In the genomic region with DNA sequence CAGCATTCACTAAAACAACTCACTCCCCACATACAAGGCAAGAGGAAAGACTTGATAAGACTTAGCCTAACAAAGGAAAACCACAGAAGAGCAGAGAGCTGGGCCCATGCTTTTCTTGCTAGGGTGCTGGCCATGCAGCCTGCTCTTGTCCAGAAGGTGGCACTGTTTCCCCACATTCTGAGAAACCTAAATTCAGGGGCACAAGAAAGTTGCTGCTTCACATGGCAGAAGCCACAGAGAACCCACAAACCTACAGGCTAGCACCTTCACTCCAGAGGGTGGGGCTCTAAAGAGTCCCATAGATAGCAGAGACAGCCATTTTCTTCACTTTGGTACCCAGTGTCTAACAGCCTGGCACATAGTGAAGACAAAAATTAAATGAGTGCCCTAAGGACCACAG, we compare ENCODE assay signal across 8 mouse cellular contexts. TPM values are rescaled to one million over a fixed set of nuclear protein-coding genes. Genes with fewer than 3 reads are reported as not detected.
DNase-seq lines count a peak whose midpoint lies in the region; ATAC-seq and TF ChIP-seq lines count a peak whose summit lies in the region.

No protein-coding gene starts in this region.

- no peaks in the 10 kb centered on the region for H3K9me3 ChIP-seq in CH12.LX (replicated peaks; ENCODE audit: low read length)
- H3K9me3 ChIP-seq in forebrain, embryonic 15.5 days = no peaks in the 10 kb centered on the region
- no peaks in the 10 kb centered on the region for H3K9me3 ChIP-seq in lung, postnatal 0 days (ENCODE audit: low read length)

- dilution Hi-C loops in CH12.LX (cut with MboI; ENCODE audit: extremely low pct_ligation_motif_present, extremely low pct_unique_long_range_greater_than_20kb, low sequenced_read_pairs) = no loop called here

- no peaks in the 10 kb centered on the region for H3K79me2 ChIP-seq in CH12.LX (replicated peaks; ENCODE audit: control insufficient read depth, extremely low read depth, insufficient read depth, poor library complexity, severe bottlenecking)

- TF ChIP-seq POLR2A in CH12.LX (IDR thresholded peaks at IDR 0.05; ENCODE audit: low read depth, low read length) = 0 out of 2 replicates have a peak, but pooled peaks have one; percentile 16

- H3K27me3 ChIP-seq in CH12.LX (replicated peaks) = no peaks in the 10 kb centered on the region
- H3K27me3 ChIP-seq in forebrain, embryonic 15.5 days = no peaks in the 10 kb centered on the region
- H3K27me3 ChIP-seq in lung, postnatal 0 days (replicated peaks; ENCODE audit: insufficient read depth, low read length) = no peaks in the 10 kb centered on the region

- peaks cover 61 to 96% of the 10 kb centered on the region in 2 experiments for H3K36me3 ChIP-seq in CH12.LX (replicated peaks in 1 of 2; ENCODE audit: control insufficient read depth in 1 of 2, insufficient read depth in 1 of 2, low read length in 1 of 2)
- no peaks in the 10 kb centered on the region for H3K36me3 ChIP-seq in forebrain, embryonic 15.5 days
- H3K36me3 ChIP-seq in lung, postnatal 0 days (ENCODE audit: insufficient read depth, low read length) = no peaks in the 10 kb centered on the region

- DNase-seq in 3134 (ENCODE audit: extremely low read depth, insufficient read length, low spot score) (peak; percentile 19), CH12.LX (ENCODE audit: extremely low read depth) (peak; percentile 82)
- DNase-seq in c-Kit-positive CD71-positive TER-119-positive erythroid progenitor cells, embryonic 14.5 days (ENCODE audit: low spot score) = peak; percentile 63
- DNase-seq in kidney, postnatal 10 days = peak; percentile 71
- DNase-seq in lung, postnatal 0 days (ENCODE audit: low spot score) = peak; percentile 77
- peak; percentile 34 for DNase-seq in retina, adult 2 months (ENCODE audit: low read depth, low spot score)
- DNase-seq in thymus, postnatal 36 days = peak; percentile 50 to 54

- TF ChIP-seq RAD21 in CH12.LX (IDR thresholded peaks at IDR 0.05; ENCODE audit: low read depth, low read length) = peak; percentile 96

- H3K4me3 ChIP-seq in CH12.LX (replicated peaks in 1 of 3; ENCODE audit: low read depth in 2 of 3, low read length in 2 of 3, poor library complexity in 1 of 3) = no peak overlapping the region
- no peak overlapping the region for H3K4me3 ChIP-seq in forebrain, embryonic 15.5 days
- no peak overlapping the region for H3K4me3 ChIP-seq in lung, postnatal 0 days (ENCODE audit: low read depth, low read length)

- H3K9ac ChIP-seq in CH12.LX (ENCODE audit: insufficient read depth, low read depth) = no peak overlapping the region
- no peak overlapping the region for H3K9ac ChIP-seq in forebrain, embryonic 15.5 days (replicated peaks)
- H3K9ac ChIP-seq in lung, postnatal 0 days (replicated peaks; ENCODE audit: low read depth) = no peak overlapping the region

- H3K27ac ChIP-seq in CH12.LX (ENCODE audit: insufficient read depth, low read depth) = no peak overlapping the region
- H3K27ac ChIP-seq in forebrain, embryonic 15.5 days (replicated peaks) = no peak overlapping the region
- no peak overlapping the region for H3K27ac ChIP-seq in lung, postnatal 0 days (ENCODE audit: low read length)

- ATAC-seq in forebrain, embryonic 15.5 days (replicated peaks) = peak; percentile 80
- no peak for ATAC-seq in lung, postnatal 0 days

- TF ChIP-seq CTCF in CH12.LX (conservative IDR thresholded peaks at IDR 0.05 in 1 of 2, IDR thresholded peaks at IDR 0.05 in 1 of 2; ENCODE audit: low read depth in 2 of 2, low read length in 2 of 2) = peak; percentile 70 to 94; a peak in 3 of 4 replicates
- TF ChIP-seq CTCF in lung, postnatal 0 days (IDR thresholded peaks at IDR 0.05) = peak; percentile 94

- no peak overlapping the region for H3K4me2 ChIP-seq in CH12.LX (ENCODE audit: insufficient read depth, low read depth, poor library complexity, severe bottlenecking)
- no peak overlapping the region for H3K4me2 ChIP-seq in forebrain, embryonic 15.5 days (replicated peaks)
- H3K4me2 ChIP-seq in lung, postnatal 0 days (replicated peaks; ENCODE audit: low read depth, low read length) = no peak overlapping the region

- H3K4me1 ChIP-seq in CH12.LX (ENCODE audit: control insufficient read depth in 1 of 2, insufficient read depth in 2 of 2) = peaks cover 0 to 4% of the 10 kb centered on the region in 2 experiments; a peak in 1 of 4 replicates
- H3K4me1 ChIP-seq in forebrain, embryonic 15.5 days = no peaks in the 10 kb centered on the region
- no peaks in the 10 kb centered on the region for H3K4me1 ChIP-seq in lung, postnatal 0 days (ENCODE audit: insufficient read depth, low read depth, low read length)

- in situ Hi-C loops in CH12.LX (cut with MboI; ENCODE audit: low pct_ligation_motif_present, low pct_unique_long_range_greater_than_20kb, low sequenced_read_pairs) = no loop called here

- TF ChIP-seq EP300 in CH12.LX (IDR thresholded peaks at IDR 0.05; ENCODE audit: low read length) = no peak
- TF ChIP-seq EP300 in lung, postnatal 0 days (IDR thresholded peaks at IDR 0.05) = no peak

TF ChIP-seq in CH12.LX, 34 proteins besides CTCF, POLR2A, EP300 and RAD21:
- TF ChIP-seq JUND (conservative IDR thresholded peaks at IDR 0.05; ENCODE audit: low read depth, low read length) (no peak), KAT2A (IDR thresholded peaks at IDR 0.05; ENCODE audit: insufficient replicate concordance, low read length) (no peak), SMC3 (IDR thresholded peaks at IDR 0.05; ENCODE audit: low read depth, low read length) (peak; percentile 98), IRF4 (IDR thresholded peaks at IDR 0.05; ENCODE audit: low read depth, low read length) (0 out of 2 replicates have a peak, but pooled peaks have one; percentile 17), ZNF384 (IDR thresholded peaks at IDR 0.05; ENCODE audit: low read depth, low read length) (no peak), MAX (IDR thresholded peaks at IDR 0.05; ENCODE audit: low read length) (0 out of 2 replicates have a peak, but pooled peaks have one; percentile 17), ETS1 (conservative IDR thresholded peaks at IDR 0.05; ENCODE audit: low read depth, low read length) (no peak), MYC (IDR thresholded peaks at IDR 0.05; ENCODE audit: low read depth, low read length) (0 out of 2 replicates have a peak, but pooled peaks have one; percentile 69), ZC3H11A (IDR thresholded peaks at IDR 0.05; ENCODE audit: low read depth, low read length) (peak; percentile 80), MXI1 (IDR thresholded peaks at IDR 0.05; ENCODE audit: low read depth, low read length) (no peak), TCF12 (IDR thresholded peaks at IDR 0.05; ENCODE audit: low read depth, low read length) (no peak), NRF1 (IDR thresholded peaks at IDR 0.05; ENCODE audit: low read depth, low read length) (no peak), CHD1 (IDR thresholded peaks at IDR 0.05; ENCODE audit: low read depth, low read length) (no peak), JUN (IDR thresholded peaks at IDR 0.05; ENCODE audit: insufficient read depth, low read depth, low read length) (no peak)

RNA-seq across cellular contexts. Expression of gene Rtn4ip1, which starts 52.3 kb away (rescaled TPM):
- total RNA-seq in CH12.LX (2012; rRNA removed) = 24.7 and 30.2 TPM in 2 replicates
- 11.5 and 12.0 TPM in 2 replicates for total RNA-seq in CH12.LX (2014; rRNA removed)
- 63.6 and 68.3 TPM in 2 replicates for polyA plus RNA-seq in CH12.LX (2012; ENCODE audit: insufficient read length, low read depth)
- 17.3 and 17.5 TPM in 2 replicates for polyA plus RNA-seq in forebrain, embryonic 15.5 days (2015; fragmentation: Nextera tagmentation; extraction: Ambion mirVana)
- 4.7 and 5.7 TPM in 2 replicates for polyA plus RNA-seq in lung, postnatal 0 days (2015; fragmentation: Nextera tagmentation; extraction: Ambion mirVana)

RNA-seq across cellular contexts. Expression of gene Qrsl1, which starts 52.4 kb away (rescaled TPM):
- total RNA-seq in CH12.LX (2012; rRNA removed) (41.8 and 44.0 TPM in 2 replicates), CH12.LX (2014; rRNA removed) (46.8 and 55.3 TPM in 2 replicates)
- 47.1 and 49.5 TPM in 2 replicates for polyA plus RNA-seq in CH12.LX (2012; ENCODE audit: insufficient read length, low read depth)
- 22.6 and 24.2 TPM in 2 replicates for polyA plus RNA-seq in forebrain, embryonic 15.5 days (2015; fragmentation: Nextera tagmentation; extraction: Ambion mirVana)
- polyA plus RNA-seq in lung, postnatal 0 days (2015; fragmentation: Nextera tagmentation; extraction: Ambion mirVana) = 8.8 and 9.7 TPM in 2 replicates

Comparison
In these comparisons a context has a peak if more than half of its experiments do, and no peak if none do; other contexts are left out.
1. DNase-seq: peak in every context shown above with its lines; median percentile 82 in CH12.LX; 77 in lung, postnatal 0 days; 71 in kidney, postnatal 10 days; 63 in c-Kit-positive CD71-positive TER-119-positive erythroid progenitor cells, embryonic 14.5 days; 52 in thymus, postnatal 36 days; 34 in retina, adult 2 months; 19 in 3134.